Mouse (Mus musculus) testis, adult 2 months (tissue): Measurements from ENCODE around the gene Ccdc9.

ENCODE experiments used
- CTCF ChIP-seq: fragments of 200-500 bp; IDR thresholded peaks from 2 replicates; pipeline ENCODE4 v1.5.1; 2012; ENCODE audit warnings: low read depth, mild to moderate bottlenecking, inconsistent platforms, low read length, moderate library complexity; ENCODE audit not compliant: control insufficient read depth, insufficient read depth, insufficient replicate concordance
- POLR2A ChIP-seq: fragments of 200-500 bp; IDR thresholded peaks from 2 replicates; pipeline ENCODE4 v1.6.1; 2012; ENCODE audit warnings: low read depth, mild to moderate bottlenecking, inconsistent platforms, low read length, moderate library complexity; ENCODE audit not compliant: control insufficient read depth

GRCm38 (mm10) chr7:16317094-16317493 lies 30.5 kb upstream of the Ccdc9 start:
- TF ChIP-seq CTCF (no peak), POLR2A (no peak)
